Mouse (Mus musculus) layer of hippocampus, postnatal 10 days (tissue): ENCODE data around the gene Cacng5. TPM values are rescaled to one million over a fixed set of nuclear protein-coding genes. Genes with fewer than 3 reads are reported as not detected.
A peak's percentile ranks its signal among the peaks of the same experiment; 100 is the strongest.

Experiments
- DNase-seq, 2 experiments: peaks; one replicate each; pipeline ENCODE4 v3.0.0; 2021; ENCODE audit warnings: low spot score in 2 of 2
- long read RNA-seq: library from polyadenylated mRNA; stranded (forward); transcript quantifications from one replicate; pipeline ENCODE4 v2.0.0, GENCODE M21; 2023
- total RNA-seq, 2 experiments: library from RNA; stranded (reverse); gene quantifications; 2 replicates each; pipeline ENCODE4 v1.2.3; 2021

Cacng5 gene
- 10 to 100 TPM; 18.6 to 21.1 TPM for total RNA-seq
- long read RNA-seq, partial matches to known transcripts: 0 of 6 reads
- long read RNA-seq, other reads (novel, unspliced or antisense): 2 of 6 reads

- DNase-seq: peak; percentile 36 to 60
Measured at GRCm38 (mm10) chr11:107914634-107915226, at the start of gene Cacng5. Gene Cacng5 (minus strand): TSS chr11:107915055.

DNA sequence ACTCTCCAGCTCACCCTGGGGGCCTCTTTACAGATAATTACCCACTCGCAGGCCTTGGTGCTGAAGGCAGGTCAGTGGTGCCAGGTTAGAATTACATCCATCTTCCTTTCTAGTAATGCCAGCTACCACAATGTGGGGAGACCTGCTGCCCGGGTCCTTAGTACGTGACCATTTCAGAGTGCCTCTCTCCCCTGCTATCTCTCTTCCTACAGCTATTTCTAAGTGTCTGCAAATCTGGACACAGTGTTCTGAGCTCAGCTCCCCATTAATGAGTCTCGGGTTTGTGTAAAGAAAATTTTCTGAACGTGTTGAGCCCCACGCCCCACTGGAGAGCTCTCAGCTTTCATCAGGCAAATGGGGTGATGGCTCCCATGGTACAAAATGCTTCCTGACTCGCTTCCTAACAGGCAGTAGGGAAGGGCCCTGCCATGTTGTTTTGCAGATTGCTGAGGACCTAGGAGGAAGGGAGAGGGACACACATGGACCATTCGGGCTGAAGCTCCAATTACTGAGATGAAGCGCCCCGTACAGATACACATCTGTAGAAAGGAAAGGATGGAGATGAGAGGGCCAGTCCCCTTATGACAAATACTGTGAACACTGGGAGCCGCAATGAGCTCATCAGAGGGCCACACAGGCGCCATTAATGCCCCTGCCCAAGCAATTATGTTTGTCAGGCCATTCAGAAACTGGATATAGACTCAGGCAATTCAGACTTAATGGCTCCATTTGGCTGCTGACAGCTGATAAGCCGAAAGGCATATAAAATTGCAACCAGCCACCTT lies 42.9 kb upstream of the Cacng5 start:
- no peak for DNase-seq

- no peak for DNase-seq
Measured at GRCm38 (mm10) chr11:107955191-107956062, 40.6 kb upstream of the Cacng5 start.

DNA sequence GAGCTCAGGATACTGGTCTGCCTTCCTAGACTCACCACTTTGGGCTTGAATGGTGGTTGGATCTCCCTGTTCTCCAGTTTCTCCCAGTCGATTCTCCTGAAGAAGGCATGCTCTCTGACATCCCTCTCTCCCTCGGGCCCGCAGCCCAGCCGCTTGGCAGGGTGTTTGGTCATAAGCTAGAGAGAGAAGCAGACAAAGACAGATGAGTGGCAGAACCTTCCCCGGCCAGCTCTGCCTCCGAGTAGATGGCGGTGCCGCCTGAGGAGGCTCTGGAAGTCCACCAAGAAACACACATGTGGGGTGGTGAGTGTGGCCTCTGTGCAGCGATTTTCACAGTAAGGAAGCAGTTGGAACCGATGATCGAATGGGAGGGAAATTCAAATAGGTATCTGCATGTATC lies 36.6 kb upstream of the Cacng5 start:
- peak; percentile 37 to 38 for DNase-seq

DNA sequence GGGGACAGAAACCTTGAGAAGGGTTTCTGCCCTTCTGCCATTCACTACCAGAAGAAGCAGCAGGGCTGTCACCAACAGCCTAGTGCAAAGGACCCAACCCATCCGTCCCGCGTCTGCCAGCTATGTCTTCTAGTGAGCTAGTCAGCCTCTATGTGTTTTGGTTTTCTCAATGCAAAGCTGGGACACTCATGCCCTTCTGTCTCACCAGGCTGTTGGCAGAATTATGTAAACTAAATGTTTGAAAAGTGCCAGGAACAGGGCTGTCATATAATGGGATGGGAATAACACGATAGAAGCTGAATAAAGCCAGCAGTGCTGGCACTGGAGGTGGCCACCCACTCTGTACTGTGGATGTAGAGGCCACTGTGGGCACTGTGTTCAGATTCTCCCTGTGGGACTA lies 35.8 kb upstream of the Cacng5 start:
- DNase-seq: no peak

DNA sequence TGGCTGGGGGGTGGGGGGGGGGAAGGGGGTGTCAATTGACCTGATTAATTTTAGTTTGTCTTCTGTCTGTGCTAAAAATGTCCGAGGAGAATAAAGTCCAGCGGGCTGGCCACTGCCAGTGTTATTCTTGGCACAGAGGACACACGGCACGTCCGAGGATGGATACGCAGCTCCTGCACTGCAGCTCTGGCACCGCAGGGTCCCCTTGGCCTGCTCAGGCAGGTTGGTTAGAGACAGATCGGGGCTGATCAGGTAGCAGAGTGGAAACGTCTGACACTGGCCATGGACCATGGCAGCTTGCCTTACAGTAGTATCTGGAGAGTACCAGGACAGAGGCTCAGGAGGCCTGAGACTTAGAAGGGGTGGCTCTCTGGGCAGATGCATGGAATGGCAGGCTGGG lies 35.4 kb upstream of the Cacng5 start:
- no peak for DNase-seq

GRCm38 (mm10) chr11:107947951-107948350 lies 33.1 kb upstream of the Cacng5 start:
- DNase-seq: no peak

DNA sequence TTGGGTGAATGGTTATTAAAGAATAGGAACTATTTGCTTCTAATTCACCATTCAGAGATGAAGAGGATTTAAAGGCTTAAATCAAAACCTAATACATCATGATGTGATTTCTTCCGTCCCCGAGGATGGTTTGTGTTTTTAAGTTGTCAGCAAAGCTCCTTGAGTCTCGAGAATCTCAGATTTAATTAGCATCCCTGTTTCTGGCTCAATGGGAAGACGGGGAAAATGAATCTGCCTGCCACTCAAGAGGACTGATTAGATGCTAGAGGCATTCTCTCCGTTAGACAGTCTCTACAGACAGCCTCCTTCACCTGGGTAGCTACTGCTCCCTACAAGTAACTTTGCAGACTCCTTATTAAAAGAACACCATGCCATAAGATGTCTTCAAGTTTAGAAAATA lies 32.0 kb upstream of the Cacng5 start:
- no peak for DNase-seq

DNA sequence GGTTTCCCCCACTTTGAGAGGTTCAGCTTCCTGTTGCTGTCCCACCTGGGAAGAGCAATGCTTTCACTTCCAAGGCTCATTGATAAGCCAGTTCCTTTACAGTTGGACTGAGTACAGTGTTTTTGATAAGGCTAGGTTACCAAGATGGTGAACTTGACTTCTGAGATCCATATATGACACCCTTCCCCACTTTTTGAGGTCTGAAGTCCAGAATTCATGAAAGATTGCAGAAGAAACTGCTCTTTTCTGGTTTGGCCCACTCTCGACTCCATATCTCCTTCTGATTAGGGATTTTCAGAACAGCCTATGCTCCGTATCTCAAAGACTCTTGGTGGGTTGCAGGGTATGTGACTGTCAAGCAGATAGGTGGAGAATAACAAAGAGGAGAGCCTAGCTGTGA lies 22.1 kb upstream of the Cacng5 start:
- DNase-seq: no peak

DNA sequence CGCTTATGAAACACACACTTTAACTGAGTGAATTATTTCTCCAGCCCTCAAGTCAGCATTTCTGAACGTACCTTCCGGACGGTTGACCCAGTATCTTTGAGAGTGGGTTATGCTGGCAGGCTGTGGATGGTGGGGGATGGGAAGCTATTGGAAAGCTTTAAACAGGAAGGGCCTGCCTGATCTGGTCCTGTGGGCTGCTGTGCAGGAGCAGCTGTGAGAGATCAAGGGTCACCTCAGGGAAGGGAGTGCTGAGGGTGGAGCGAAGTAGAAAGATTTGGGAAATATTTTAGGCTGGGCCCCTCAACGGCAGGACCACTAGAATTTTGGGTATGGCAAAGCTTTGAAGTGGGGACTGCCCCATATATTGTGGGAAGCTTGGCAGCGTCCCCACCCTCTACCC lies 16.9 kb upstream of the Cacng5 start:
- no peak for DNase-seq

- DNase-seq: no peak
Measured at GRCm38 (mm10) chr11:107931288-107931687, 16.4 kb upstream of the Cacng5 start.

DNA sequence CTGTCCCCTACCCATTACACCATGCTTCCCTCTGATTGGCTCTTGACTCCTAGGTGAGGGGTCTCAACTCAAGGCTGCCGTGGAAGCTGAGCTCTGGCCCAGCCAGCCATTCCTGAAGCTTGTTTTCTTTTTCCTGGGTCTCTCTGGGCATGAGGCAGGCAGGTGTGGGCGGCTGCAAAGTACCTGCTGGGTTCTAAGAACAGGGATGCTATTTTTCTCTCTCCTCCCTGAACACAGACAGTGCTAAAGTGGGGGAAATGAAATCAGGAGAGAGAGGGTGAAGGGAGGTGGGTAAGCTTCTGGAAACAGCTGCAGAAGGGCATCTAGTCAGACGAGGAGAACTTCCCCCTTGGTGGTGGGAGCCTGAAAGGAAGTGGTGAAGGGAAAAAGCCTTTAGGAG lies 14.9 kb upstream of the Cacng5 start:
- DNase-seq: no peak

DNA sequence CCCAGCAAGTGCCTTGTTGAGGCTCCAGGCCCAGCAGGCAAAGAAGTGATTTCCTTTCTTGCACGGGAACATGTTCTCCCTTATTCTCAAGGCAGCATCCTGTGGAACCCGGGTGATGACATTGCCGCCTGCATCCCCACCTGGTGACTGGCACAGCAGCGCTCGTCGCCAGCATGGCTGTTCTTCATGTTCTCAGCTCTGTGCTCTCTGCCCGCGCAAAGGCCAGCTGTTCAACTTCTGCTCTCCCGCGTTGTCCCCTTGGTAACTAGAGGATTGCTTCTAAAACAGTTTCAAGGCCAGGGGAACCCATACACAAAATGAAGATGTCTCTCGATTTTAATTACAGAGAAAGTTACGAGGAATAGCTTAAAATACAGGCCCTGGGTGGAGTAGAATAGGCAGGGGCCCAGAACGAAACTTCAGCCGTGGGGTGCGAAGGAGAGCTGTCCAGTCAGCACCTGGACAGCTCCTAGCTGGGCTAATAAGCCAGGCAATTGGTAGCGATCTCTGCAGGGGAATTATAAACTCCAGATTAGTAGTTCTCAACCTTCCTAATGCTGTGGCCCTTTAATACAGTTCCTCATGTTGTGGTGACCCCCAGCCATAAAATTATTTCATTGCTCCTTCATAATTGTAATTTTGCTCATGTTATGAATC lies 5.1 kb upstream of the Cacng5 start:
- peak in 1 of 2 experiments; percentile 37 for DNase-seq

DNA sequence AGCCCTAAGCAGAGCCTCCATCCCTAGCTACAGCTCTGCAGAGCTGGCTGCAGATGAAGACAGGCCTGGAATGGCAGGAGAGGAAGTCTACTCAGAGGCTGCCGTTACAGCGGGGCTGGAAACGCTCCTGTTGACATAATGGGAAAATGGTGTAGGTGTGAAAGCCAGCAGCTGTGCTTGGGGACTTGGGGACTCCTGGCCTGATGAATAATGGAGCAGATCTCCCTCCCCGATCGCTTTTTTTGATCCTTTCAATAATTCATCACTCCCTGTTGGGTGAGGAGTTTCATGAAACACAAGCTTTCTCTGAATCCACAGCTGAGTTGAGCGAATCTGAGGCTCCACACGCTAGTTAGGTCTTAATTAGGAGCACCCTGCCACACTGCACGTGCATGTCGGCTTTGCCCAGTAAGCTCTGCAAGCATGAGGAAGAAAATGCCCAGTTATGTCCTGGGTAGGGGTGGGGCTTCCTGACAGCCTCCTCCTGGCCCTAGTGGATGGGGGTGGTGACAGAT lies 2.9 kb upstream of the Cacng5 start:
- peak in 1 of 2 experiments; percentile 33 for DNase-seq

DNA sequence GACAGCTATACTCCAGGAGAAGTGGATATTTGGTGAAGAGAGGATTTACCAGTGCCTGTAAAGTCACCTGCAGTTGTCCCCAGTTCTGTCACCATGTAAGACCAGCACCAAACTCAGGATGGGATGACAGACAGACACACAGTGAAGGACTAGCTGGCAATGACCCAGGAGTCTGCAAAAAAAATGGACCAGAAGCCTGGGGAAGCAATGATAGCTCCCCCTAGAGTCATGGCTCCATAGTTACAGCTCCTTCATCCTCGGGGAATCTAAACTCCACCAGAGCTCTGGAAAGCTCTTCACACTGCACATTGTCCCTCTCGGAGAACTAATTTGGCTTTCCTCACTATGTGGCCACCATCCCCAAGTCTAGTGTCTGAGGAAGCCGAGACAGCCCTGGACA lies 1.5 kb downstream of the Cacng5 start:
- no peak for DNase-seq

- no peak for DNase-seq
Measured at GRCm38 (mm10) chr11:107905364-107905763, 9.5 kb downstream of the Cacng5 start.

- DNase-seq: no peak
Measured at GRCm38 (mm10) chr11:107903966-107904605, 10.8 kb downstream of the Cacng5 start.

GRCm38 (mm10) chr11:107900470-107900869 lies 14.4 kb downstream of the Cacng5 start:
- DNase-seq: no peak

- no peak for DNase-seq
Measured at GRCm38 (mm10) chr11:107898698-107899097, 16.2 kb downstream of the Cacng5 start.

GRCm38 (mm10) chr11:107895635-107896034 lies 19.2 kb downstream of the Cacng5 start:
- DNase-seq: no peak

GRCm38 (mm10) chr11:107891377-107891776 lies 23.5 kb downstream of the Cacng5 start:
- no peak for DNase-seq
